In the genomic region with DNA sequence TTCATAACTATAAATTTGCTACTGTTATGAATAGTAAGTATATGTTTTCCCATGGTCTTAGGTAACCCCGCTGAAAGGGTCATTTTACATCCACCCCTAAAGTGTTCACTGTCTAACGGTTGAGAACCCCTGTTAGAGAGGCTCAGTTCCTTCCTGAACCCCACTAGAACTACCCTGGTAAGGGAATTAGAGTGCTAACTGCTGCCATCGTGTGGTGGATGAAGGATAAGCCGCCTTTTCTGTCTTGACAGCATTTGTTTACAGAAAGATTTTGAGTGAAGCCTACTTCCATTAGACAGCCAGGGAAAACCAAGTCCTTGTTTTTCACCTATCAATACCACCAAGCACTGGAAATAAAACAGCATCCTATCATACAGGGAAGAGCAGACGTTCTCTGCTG, we compare ENCODE assay signal across 8 mouse cellular contexts.
DNase-seq lines count a peak whose midpoint lies in the region; ATAC-seq and TF ChIP-seq lines count a peak whose summit lies in the region.

No protein-coding gene starts in this region.

- 26% methylated on average over 5 of the region's 5 CpGs for WGBS in forebrain, embryonic 11.5 days
- WGBS in forebrain, embryonic 12.5 days = 20% methylated on average over 5 of the region's 5 CpGs
- 18% methylated on average over 5 of the region's 5 CpGs for WGBS in embryonic facial prominence, embryonic 10.5 days

- H3K9me3 ChIP-seq in forebrain, embryonic 11.5 days (ENCODE audit: control insufficient read depth, low read length) = no peaks in the 10 kb centered on the region
- H3K9me3 ChIP-seq in forebrain, embryonic 12.5 days = no peaks in the 10 kb centered on the region
- no peaks in the 10 kb centered on the region for H3K9me3 ChIP-seq in E14TG2a.4 (ENCODE audit: low read length)
- H3K9me3 ChIP-seq in embryonic facial prominence, embryonic 10.5 days = no peaks in the 10 kb centered on the region

- no peak for ATAC-seq in forebrain, embryonic 11.5 days (replicated peaks; ENCODE audit: low FRiP score)
- no peak for ATAC-seq in forebrain, embryonic 12.5 days (ENCODE audit: low FRiP score)

- no peak overlapping the region for H3K4me2 ChIP-seq in forebrain, embryonic 11.5 days (ENCODE audit: low read depth, low read length, severe bottlenecking)
- H3K4me2 ChIP-seq in forebrain, embryonic 12.5 days = no peak overlapping the region

- no peaks in the 10 kb centered on the region for H3K4me1 ChIP-seq in forebrain, embryonic 11.5 days (replicated peaks; ENCODE audit: control insufficient read depth, insufficient read depth, low read length)
- H3K4me1 ChIP-seq in forebrain, embryonic 12.5 days = no peaks in the 10 kb centered on the region
- H3K4me1 ChIP-seq in E14TG2a.4 (replicated peaks; ENCODE audit: low read depth, low read length) = no peaks in the 10 kb centered on the region
- H3K4me1 ChIP-seq in embryonic facial prominence, embryonic 10.5 days = no peaks in the 10 kb centered on the region

- no peak overlapping the region for H3K4me3 ChIP-seq in forebrain, embryonic 11.5 days (ENCODE audit: low read depth, low read length)
- no peak overlapping the region for H3K4me3 ChIP-seq in forebrain, embryonic 12.5 days (replicated peaks)
- H3K4me3 ChIP-seq in E14TG2a.4 (replicated peaks; ENCODE audit: low read length) = no peak overlapping the region
- no peak overlapping the region for H3K4me3 ChIP-seq in embryonic facial prominence, embryonic 10.5 days

- TF ChIP-seq CTCF in E14TG2a.4 (conservative IDR thresholded peaks at IDR 0.05; ENCODE audit: low read length) = peak; percentile 45

- peak; percentile 50 for DNase-seq in forebrain, embryonic 11.5 days (ENCODE audit: low spot score)
- peak; percentile 10 to 26 for DNase-seq in left cerebral cortex, adult 18-20 months (ENCODE audit: low spot score in 2 of 2)
- no peak for DNase-seq in left cerebral cortex, adult 11 months (ENCODE audit: low spot score)
- DNase-seq in embryonic facial prominence, embryonic 10.5 days (ENCODE audit: low spot score) = peak; percentile 31
- peak; percentile 3 for DNase-seq in right cerebral cortex, postnatal 25 days
- no peak for DNase-seq in spleen, postnatal 14 days (ENCODE audit: low spot score in 2 of 2)

- no peak overlapping the region for H3K9ac ChIP-seq in forebrain, embryonic 11.5 days (ENCODE audit: low read length)
- no peak overlapping the region for H3K9ac ChIP-seq in forebrain, embryonic 12.5 days

- H3K27ac ChIP-seq in forebrain, embryonic 11.5 days (ENCODE audit: low read depth, low read length) = no peak overlapping the region
- H3K27ac ChIP-seq in forebrain, embryonic 12.5 days = no peak overlapping the region
- H3K27ac ChIP-seq in embryonic facial prominence, embryonic 10.5 days (replicated peaks) = no peak overlapping the region

- H3K36me3 ChIP-seq in forebrain, embryonic 11.5 days (ENCODE audit: control insufficient read depth, insufficient read depth, low read length) = no peaks in the 10 kb centered on the region
- H3K36me3 ChIP-seq in forebrain, embryonic 12.5 days (replicated peaks) = no peaks in the 10 kb centered on the region
- no peaks in the 10 kb centered on the region for H3K36me3 ChIP-seq in E14TG2a.4 (ENCODE audit: insufficient read depth, low read length)
- H3K36me3 ChIP-seq in embryonic facial prominence, embryonic 10.5 days (replicated peaks) = no peaks in the 10 kb centered on the region

- no peaks in the 10 kb centered on the region for H3K27me3 ChIP-seq in forebrain, embryonic 11.5 days (ENCODE audit: control insufficient read depth, insufficient read depth, low read length)
- H3K27me3 ChIP-seq in forebrain, embryonic 12.5 days = no peaks in the 10 kb centered on the region
- H3K27me3 ChIP-seq in E14TG2a.4 (ENCODE audit: insufficient read depth, low read length) = no peaks in the 10 kb centered on the region
- no peaks in the 10 kb centered on the region for H3K27me3 ChIP-seq in embryonic facial prominence, embryonic 10.5 days (replicated peaks; ENCODE audit: low read depth, poor library complexity, severe bottlenecking)

Comparison
In these comparisons a context has a peak if more than half of its experiments do, and no peak if none do; other contexts are left out.
1. DNase-seq: peak in forebrain, embryonic 11.5 days (single experiment), left cerebral cortex, adult 18-20 months (2 of 2), embryonic facial prominence, embryonic 10.5 days (single experiment) and right cerebral cortex, postnatal 25 days (single experiment); none in left cerebral cortex, adult 11 months (single experiment) and spleen, postnatal 14 days (0 of 2).